14 mouse cellular contexts compared by ENCODE assay signal in the genomic region with DNA sequence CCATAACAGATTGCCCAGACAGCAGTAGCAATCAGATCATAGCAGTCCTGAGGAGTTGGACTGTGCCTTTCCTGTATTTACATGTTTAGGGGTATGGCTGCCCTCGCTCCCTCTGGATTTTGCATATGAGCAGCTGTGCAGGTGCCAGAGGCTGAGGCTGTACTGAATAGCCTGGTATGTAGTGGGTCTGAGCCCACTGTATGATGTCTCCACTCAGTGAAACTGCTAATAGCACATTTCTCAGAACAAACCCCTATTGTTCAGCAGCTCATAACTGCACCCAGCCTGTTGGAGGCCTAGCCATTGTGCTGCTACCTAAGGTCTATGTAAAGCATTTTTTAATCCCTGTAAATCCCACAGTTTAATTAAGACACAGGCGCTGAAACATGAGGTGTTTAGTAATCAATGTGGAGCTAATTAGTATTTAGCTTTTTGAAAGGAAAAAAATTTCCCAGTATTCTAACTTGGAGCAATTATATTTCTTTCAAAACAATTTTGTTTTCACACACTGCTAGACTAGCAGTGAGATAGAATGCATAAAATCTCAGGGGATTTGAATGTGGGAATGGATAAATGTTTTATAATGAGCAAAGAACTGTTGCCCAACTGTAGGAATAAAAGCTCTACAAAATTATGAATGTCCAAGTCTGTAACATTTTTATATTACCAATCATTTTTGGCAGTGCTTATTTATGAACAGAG.
DNase-seq lines count a peak whose midpoint lies in the region; ATAC-seq and TF ChIP-seq lines count a peak whose summit lies in the region.
"Had no signal": no experiment of that assay in that cellular context is flagged by ENCODE, and none has a peak within 500 bp of the region (broad histone marks: within the 10 kb centered on the region; RNA-seq: fewer than 3 reads in every experiment).

No protein-coding gene starts in this region.

- peak overlapping the region; percentile 56 for H3K27ac ChIP-seq in forebrain, embryonic 15.5 days (replicated peaks)
- peak overlapping the region; percentile 53 for H3K27ac ChIP-seq in midbrain, embryonic 13.5 days
- no peak overlapping the region for H3K27ac ChIP-seq in intestine, embryonic 15.5 days
- no peak overlapping the region for H3K27ac ChIP-seq in thymus, adult 2 months (ENCODE audit: control insufficient read depth, insufficient read depth, low read length)
- H3K27ac ChIP-seq: embryonic facial prominence, embryonic 13.5 days; limb, embryonic 15.5 days; macrophage had no signal

- peak; percentile 91 for ATAC-seq in forebrain, embryonic 15.5 days (replicated peaks)
- peak; percentile 92 for ATAC-seq in midbrain, embryonic 13.5 days
- ATAC-seq in intestine, embryonic 15.5 days, result no peak
- ATAC-seq: inflammation-experienced regulatory T-cells, adult 6 months had no signal

- peak; percentile 6 for DNase-seq in embryo, embryonic 11 days
- no peak for DNase-seq in embryo, embryonic 10.5 days (ENCODE audit: low spot score)
- peak; percentile 68 for DNase-seq in Muller cell, postnatal 12 days (ENCODE audit: inconsistent ontology term)
- no peak for DNase-seq in thymus, adult 2 months
- DNase-seq in spleen, postnatal 14 days (ENCODE audit: low spot score in 2 of 2), result no peak
- DNase-seq: kidney, postnatal 36 days had no signal

- H3K4me3 ChIP-seq in forebrain, embryonic 15.5 days, result no peak overlapping the region
- H3K4me3 ChIP-seq in midbrain, embryonic 13.5 days (replicated peaks), result no peak overlapping the region
- H3K4me3 ChIP-seq in intestine, embryonic 15.5 days (replicated peaks), result no peak overlapping the region
- H3K4me3 ChIP-seq in thymus, adult 2 months (ENCODE audit: control insufficient read depth, insufficient read depth, low read length), result no peak overlapping the region
- H3K4me3 ChIP-seq: embryonic facial prominence, embryonic 13.5 days; limb, embryonic 15.5 days had no signal

- no peaks in the 10 kb centered on the region for H3K36me3 ChIP-seq in forebrain, embryonic 15.5 days
- no peaks in the 10 kb centered on the region for H3K36me3 ChIP-seq in midbrain, embryonic 13.5 days
- H3K36me3 ChIP-seq in intestine, embryonic 15.5 days, result no peaks in the 10 kb centered on the region
- no peaks in the 10 kb centered on the region for H3K36me3 ChIP-seq in thymus, adult 2 months (ENCODE audit: control insufficient read depth, insufficient read depth, low read length)
- H3K36me3 ChIP-seq: embryonic facial prominence, embryonic 13.5 days; G1E; limb, embryonic 15.5 days had no signal

- H3K9ac ChIP-seq in forebrain, embryonic 15.5 days (replicated peaks), result no peak overlapping the region
- H3K9ac ChIP-seq in midbrain, embryonic 13.5 days (replicated peaks), result no peak overlapping the region; the same call in 1 of the 2 replicates
- no peak overlapping the region for H3K9ac ChIP-seq in intestine, embryonic 15.5 days
- H3K9ac ChIP-seq: embryonic facial prominence, embryonic 13.5 days; limb, embryonic 15.5 days had no signal

- H3K9me3 ChIP-seq in forebrain, embryonic 15.5 days, result no peaks in the 10 kb centered on the region
- peaks cover 4% of the 10 kb centered on the region; the same call in 1 of the 2 replicates for H3K9me3 ChIP-seq in midbrain, embryonic 13.5 days
- H3K9me3 ChIP-seq in intestine, embryonic 15.5 days, result no peaks in the 10 kb centered on the region
- H3K9me3 ChIP-seq: embryonic facial prominence, embryonic 13.5 days; G1E; limb, embryonic 15.5 days had no signal

- peaks cover 20% of the 10 kb centered on the region for H3K4me1 ChIP-seq in forebrain, embryonic 15.5 days
- peaks cover 7% of the 10 kb centered on the region for H3K4me1 ChIP-seq in midbrain, embryonic 13.5 days (replicated peaks)
- no peaks in the 10 kb centered on the region for H3K4me1 ChIP-seq in intestine, embryonic 15.5 days (replicated peaks)
- no peaks in the 10 kb centered on the region for H3K4me1 ChIP-seq in thymus, adult 2 months (replicated peaks; ENCODE audit: control insufficient read depth, insufficient read depth, low read length)
- H3K4me1 ChIP-seq: embryonic facial prominence, embryonic 13.5 days had no signal

- no peak for TF ChIP-seq CTCF in thymus, adult 2 months (IDR thresholded peaks at IDR 0.05; ENCODE audit: borderline replicate concordance, control insufficient read depth, extremely low read depth, insufficient read depth, low read length, poor library complexity)

- no peak overlapping the region for H3K4me2 ChIP-seq in forebrain, embryonic 15.5 days (replicated peaks)
- no peak overlapping the region for H3K4me2 ChIP-seq in midbrain, embryonic 13.5 days (replicated peaks)
- H3K4me2 ChIP-seq in intestine, embryonic 15.5 days (replicated peaks), result no peak overlapping the region
- H3K4me2 ChIP-seq: embryonic facial prominence, embryonic 13.5 days; limb, embryonic 15.5 days had no signal

- H3K27me3 ChIP-seq in forebrain, embryonic 15.5 days, result no peaks in the 10 kb centered on the region
- no peaks in the 10 kb centered on the region for H3K27me3 ChIP-seq in midbrain, embryonic 13.5 days
- no peaks in the 10 kb centered on the region for H3K27me3 ChIP-seq in intestine, embryonic 15.5 days (replicated peaks)
- H3K27me3 ChIP-seq in thymus, adult 2 months (ENCODE audit: control insufficient read depth, insufficient read depth, low read length), result no peaks in the 10 kb centered on the region
- H3K27me3 ChIP-seq: embryonic facial prominence, embryonic 13.5 days; limb, embryonic 15.5 days had no signal

- TF ChIP-seq POLR2A in thymus, adult 2 months (IDR thresholded peaks at IDR 0.05; ENCODE audit: control insufficient read depth, extremely low read depth, insufficient read depth, low read length, poor library complexity), result no peak

- WGBS in forebrain, embryonic 15.5 days, result 9% methylated on average over 2 of the region's 2 CpGs
- 40% methylated on average over 2 of the region's 2 CpGs for whole genome bisulfite sequencing in midbrain, embryonic 13.5 days
- WGBS in intestine, embryonic 15.5 days, result 74% methylated on average over 2 of the region's 2 CpGs
- 98% methylated on average over 2 of the region's 2 CpGs for WGBS in thymus, adult 2 months

Comparison
In these comparisons a context has a peak if more than half of its experiments do, and no peak if none do; other contexts are left out.
1. DNase-seq: peak in embryo, embryonic 11 days (single experiment) and Muller cell, postnatal 12 days (single experiment); none in embryo, embryonic 10.5 days (single experiment), thymus, adult 2 months (single experiment) and spleen, postnatal 14 days (0 of 2).
2. H3K27ac ChIP-seq: peak in forebrain, embryonic 15.5 days (single experiment) and midbrain, embryonic 13.5 days (single experiment); none in intestine, embryonic 15.5 days (single experiment) and thymus, adult 2 months (single experiment).